Mouse (Mus musculus) forebrain, embryonic 12.5 days (tissue): Measurements from ENCODE around the gene Nrxn3. TPM values are rescaled to one million over a fixed set of nuclear protein-coding genes. Genes with fewer than 3 reads are reported as not detected.

Experiments
- ATAC-seq: fragments of 200-750 bp; cut with Nextera tagmentation; 2 replicates; pipeline ENCODE4 v1.8.0; 2017; ENCODE audit warnings: moderate TSS enrichment; ENCODE audit not compliant: low FRiP score
- H3K27ac ChIP-seq: fragments of 300-500 bp; sonication (generic); 2 replicates; pipeline ENCODE4 v1.5.1; 2016; ENCODE audit warnings: mild to moderate bottlenecking
- H3K27me3 ChIP-seq: fragments of 300-500 bp; sonication (generic); 2 replicates; pipeline ENCODE4 v1.6.1; 2016; ENCODE audit warnings: mild to moderate bottlenecking
- H3K36me3 ChIP-seq: fragments of 300-500 bp; sonication (generic); replicated peaks from 2 replicates; pipeline ENCODE4 v1.6.1; 2016; ENCODE audit warnings: mild to moderate bottlenecking
- H3K4me1 ChIP-seq: fragments of 300-500 bp; sonication (generic); 2 replicates; pipeline ENCODE4 v1.6.1; 2016
- H3K4me2 ChIP-seq: fragments of 300-500 bp; sonication (generic); 2 replicates; pipeline ENCODE4 v1.6.1; 2016; ENCODE audit warnings: mild to moderate bottlenecking, moderate library complexity
- H3K4me3 ChIP-seq: fragments of 300-500 bp; sonication (generic); replicated peaks from 2 replicates; pipeline ENCODE4 v1.5.1; 2016; ENCODE audit warnings: mild to moderate bottlenecking
- H3K9ac ChIP-seq: fragments of 300-500 bp; sonication (generic); 2 replicates; pipeline ENCODE4 v1.6.1; 2016; ENCODE audit warnings: mild to moderate bottlenecking
- H3K9me3 ChIP-seq: fragments of 300-500 bp; sonication (generic); 2 replicates; pipeline ENCODE4 v1.6.1; 2016
- WGBS: fragments of 180-500 bp; shearing (Covaris S2); methylation state at CpG from one replicate; pipeline ENCODE4 v1.1.7; 2016; 5-methylcytosine and 5-hydroxymethylcytosine counted together
- polyA plus RNA-seq: library from polyadenylated mRNA; unstranded; fragments of >200 nt; fragmentation: Nextera tagmentation; extraction: Ambion mirVana; gene quantifications from 2 replicates; pipeline ENCODE4 v1.2.1, GENCODE M21; 2016

The Nrxn3 gene
- polyA plus RNA-seq, 1 experiment from 2014 or later = 62.2 TPM

GRCm38 (mm10) chr12:89174306-89175159 lies 451.9 kb downstream of the Nrxn3 start:
- H3K27ac ChIP-seq = no peak overlapping the region
- H3K4me3 ChIP-seq = no peak overlapping the region
- no peak overlapping the region for H3K4me2 ChIP-seq
- no peak for ATAC-seq
- H3K9ac ChIP-seq = no peak overlapping the region
- H3K4me1 ChIP-seq = peaks cover 10% of the 10 kb centered on the region
- no peaks in the 10 kb centered on the region for H3K9me3 ChIP-seq
- no peaks in the 10 kb centered on the region for H3K27me3 ChIP-seq
- WGBS = 31% methylated on average over 12 of the region's 12 CpGs
- no peaks in the 10 kb centered on the region for H3K36me3 ChIP-seq

GRCm38 (mm10) chr12:89179970-89180666 lies 457.4 kb downstream of the Nrxn3 start:
- WGBS = 67% methylated on average over 13 of the region's 13 CpGs
- ATAC-seq = no peak
- H3K27me3 ChIP-seq = no peaks in the 10 kb centered on the region
- H3K4me2 ChIP-seq = no peak overlapping the region
- no peak overlapping the region for H3K4me3 ChIP-seq
- no peak overlapping the region for H3K9ac ChIP-seq
- H3K36me3 ChIP-seq = no peaks in the 10 kb centered on the region
- H3K27ac ChIP-seq = peak overlapping the region; percentile 56; the same call in 1 of the 2 replicates
- no peaks in the 10 kb centered on the region for H3K9me3 ChIP-seq
- peaks cover 18% of the 10 kb centered on the region for H3K4me1 ChIP-seq

GRCm38 (mm10) chr12:89181157-89181561 lies 458.5 kb downstream of the Nrxn3 start:
- no peak overlapping the region for H3K4me3 ChIP-seq
- no peak overlapping the region for H3K4me2 ChIP-seq
- WGBS = 7% methylated on average over 2 of the region's 2 CpGs
- peak; percentile 79 for ATAC-seq
- H3K4me1 ChIP-seq = peaks cover 18% of the 10 kb centered on the region
- H3K9me3 ChIP-seq = no peaks in the 10 kb centered on the region
- no peak overlapping the region for H3K9ac ChIP-seq
- H3K27ac ChIP-seq = peak overlapping the region; percentile 56
- no peaks in the 10 kb centered on the region for H3K36me3 ChIP-seq
- H3K27me3 ChIP-seq = no peaks in the 10 kb centered on the region

GRCm38 (mm10) chr12:89198764-89199525 lies 476.3 kb downstream of the Nrxn3 start:
- H3K4me1 ChIP-seq = no peaks in the 10 kb centered on the region
- 85% methylated on average over 10 of the region's 10 CpGs for WGBS
- no peak overlapping the region for H3K27ac ChIP-seq
- H3K9me3 ChIP-seq = no peaks in the 10 kb centered on the region
- no peak overlapping the region for H3K4me3 ChIP-seq
- no peak overlapping the region for H3K9ac ChIP-seq
- H3K27me3 ChIP-seq = no peaks in the 10 kb centered on the region
- ATAC-seq = no peak
- no peaks in the 10 kb centered on the region for H3K36me3 ChIP-seq
- no peak overlapping the region for H3K4me2 ChIP-seq

DNA sequence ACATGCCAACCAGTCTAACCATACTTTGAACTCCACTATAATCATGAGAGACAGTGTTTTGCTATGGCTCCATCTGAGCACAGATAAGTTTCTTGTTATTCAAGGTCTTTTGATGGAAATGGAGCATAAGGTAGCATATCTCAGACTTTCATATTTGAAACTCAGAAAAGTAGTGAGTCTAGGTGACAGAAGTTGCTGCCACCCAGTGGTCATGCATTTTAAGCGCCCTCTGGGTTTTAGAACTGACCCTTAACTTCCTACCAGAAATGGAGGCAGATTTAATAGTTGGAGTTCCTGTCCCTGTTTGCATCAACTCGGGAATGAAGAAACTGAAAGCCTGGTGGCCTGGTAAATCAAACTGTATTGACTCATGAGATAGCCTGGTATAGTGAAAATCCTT lies 488.9 kb downstream of the Nrxn3 start:
- Histone ChIP-seq H3K27me3 (no peaks in the 10 kb centered on the region), H3K9me3 (no peaks in the 10 kb centered on the region), H3K4me1 (0 out of 2 replicates have a peak, but pooled peaks cover 3% of the 10 kb centered on the region), H3K4me3 (no peak overlapping the region), H3K27ac (no peak overlapping the region), H3K4me2 (no peak overlapping the region), H3K9ac (no peak overlapping the region), H3K36me3 (no peaks in the 10 kb centered on the region)
- no peak for ATAC-seq
- WGBS = 49% methylated on average over 2 of the region's 2 CpGs

DNA sequence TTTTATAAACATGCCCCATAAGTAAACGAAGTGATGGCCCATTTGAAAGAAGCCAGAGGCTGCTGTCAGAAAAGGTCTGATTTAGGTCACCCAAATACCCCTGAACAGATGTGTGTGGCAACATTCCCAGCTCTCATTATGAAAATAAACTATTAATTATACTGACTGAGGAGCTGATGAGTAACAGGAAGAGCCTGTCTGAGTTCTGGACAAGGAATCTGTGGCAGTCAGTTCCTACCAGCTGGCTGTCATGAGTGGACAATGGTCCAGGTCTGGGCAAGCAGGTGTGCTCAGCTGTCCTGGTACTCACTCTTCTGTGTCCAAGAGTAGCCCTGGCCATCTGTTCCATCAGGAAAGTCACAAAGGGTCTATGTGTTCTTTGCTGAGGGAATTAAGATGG lies 517.1 kb downstream of the Nrxn3 start:
- H3K4me1 ChIP-seq = no peaks in the 10 kb centered on the region
- ATAC-seq = no peak
- WGBS = 62% methylated on average over 1 of the region's 1 CpGs
- no peaks in the 10 kb centered on the region for H3K27me3 ChIP-seq
- no peak overlapping the region for H3K4me2 ChIP-seq
- no peaks in the 10 kb centered on the region for H3K9me3 ChIP-seq
- H3K27ac ChIP-seq = no peak overlapping the region
- no peak overlapping the region for H3K9ac ChIP-seq
- no peak overlapping the region for H3K4me3 ChIP-seq
- H3K36me3 ChIP-seq = no peaks in the 10 kb centered on the region

DNA sequence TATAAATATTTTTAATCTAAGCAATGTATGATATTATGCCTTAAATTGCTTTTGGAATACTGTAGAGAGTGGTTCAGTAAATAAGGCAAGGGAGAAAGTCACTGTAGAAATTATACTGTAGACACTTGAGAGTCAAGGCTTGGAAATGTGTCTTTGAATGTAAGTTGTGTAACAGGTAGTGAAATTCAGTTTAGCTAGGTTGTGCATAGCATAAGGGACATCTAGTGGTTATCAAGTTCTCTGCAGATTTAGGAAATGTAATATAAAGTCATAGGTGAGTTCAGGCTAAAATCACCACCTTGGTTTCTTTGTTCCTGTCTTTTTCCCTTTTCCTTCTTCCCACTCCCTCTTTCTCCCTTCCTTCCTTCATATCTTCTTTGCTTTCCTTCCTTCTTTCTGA lies 518.9 kb downstream of the Nrxn3 start:
- Histone ChIP-seq H3K36me3 (no peaks in the 10 kb centered on the region), H3K4me2 (no peak overlapping the region), H3K9ac (no peak overlapping the region), H3K4me3 (no peak overlapping the region), H3K27me3 (no peaks in the 10 kb centered on the region), H3K27ac (no peak overlapping the region), H3K9me3 (no peaks in the 10 kb centered on the region), H3K4me1 (no peaks in the 10 kb centered on the region)
- ATAC-seq = no peak

DNA sequence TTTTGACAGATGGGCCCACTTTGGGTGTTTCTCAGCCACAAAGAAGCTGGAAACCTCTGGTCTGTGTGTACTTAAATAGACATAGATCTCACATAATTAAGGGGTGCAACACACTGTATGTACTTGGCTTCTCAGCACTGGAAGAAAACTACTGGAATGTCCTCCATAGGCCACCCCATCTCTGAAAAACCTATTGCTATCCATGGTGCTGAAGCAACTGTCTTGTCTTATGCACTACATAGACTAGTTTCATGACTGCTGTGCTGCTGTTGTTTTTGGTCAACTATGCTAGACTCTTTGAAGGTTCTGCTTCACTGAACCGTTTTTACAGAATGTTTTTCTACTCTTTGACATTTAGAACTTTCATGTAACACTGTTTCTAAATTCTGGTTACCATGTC lies 519.8 kb downstream of the Nrxn3 start:
- no peak for ATAC-seq
- H3K4me3 ChIP-seq = no peak overlapping the region
- H3K4me2 ChIP-seq = no peak overlapping the region
- H3K27me3 ChIP-seq = no peaks in the 10 kb centered on the region
- H3K9me3 ChIP-seq = no peaks in the 10 kb centered on the region
- no peak overlapping the region for H3K27ac ChIP-seq
- no peaks in the 10 kb centered on the region for H3K4me1 ChIP-seq
- no peaks in the 10 kb centered on the region for H3K36me3 ChIP-seq
- no peak overlapping the region for H3K9ac ChIP-seq
- WGBS = 41% methylated on average over 1 of the region's 1 CpGs

- H3K4me2 ChIP-seq = no peak overlapping the region
- H3K27ac ChIP-seq = no peak overlapping the region
- no peaks in the 10 kb centered on the region for H3K27me3 ChIP-seq
- no peak overlapping the region for H3K4me3 ChIP-seq
- no peak overlapping the region for H3K9ac ChIP-seq
- peaks cover 9% of the 10 kb centered on the region for H3K4me1 ChIP-seq
- no peak for ATAC-seq
- no peaks in the 10 kb centered on the region for H3K9me3 ChIP-seq
- 50% methylated on average over 4 of the region's 4 CpGs for WGBS
- 0 out of 2 replicates have a peak, but pooled peaks cover 5% of the 10 kb centered on the region for H3K36me3 ChIP-seq
Measured at GRCm38 (mm10) chr12:89255275-89255892, 532.7 kb downstream of the Nrxn3 start.

DNA sequence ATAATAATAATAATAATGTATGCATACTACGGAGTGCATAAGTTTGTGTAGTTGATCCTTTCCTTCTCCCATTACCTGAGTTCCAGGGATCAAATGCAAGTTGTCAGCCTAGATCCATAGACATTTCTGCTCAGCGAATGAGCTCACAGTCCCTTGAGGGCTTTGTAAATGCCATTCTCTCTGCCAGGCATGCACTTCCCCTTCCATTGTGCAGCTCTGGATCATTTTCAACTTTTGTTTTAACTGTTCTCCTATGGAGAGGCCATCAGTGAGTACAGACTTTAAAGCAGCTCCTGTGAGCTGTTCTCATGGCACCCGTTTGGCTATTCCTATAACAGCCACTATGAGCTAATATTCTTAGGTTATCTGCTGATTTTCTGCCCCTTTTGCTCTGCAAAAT lies 536.2 kb downstream of the Nrxn3 start:
- H3K27me3 ChIP-seq = no peaks in the 10 kb centered on the region
- no peaks in the 10 kb centered on the region for H3K9me3 ChIP-seq
- H3K27ac ChIP-seq = no peak overlapping the region
- 0 out of 2 replicates have a peak, but pooled peaks have one; percentile 27 for ATAC-seq
- peaks cover 9% of the 10 kb centered on the region for H3K4me1 ChIP-seq
- H3K4me2 ChIP-seq = no peak overlapping the region
- no peak overlapping the region for H3K4me3 ChIP-seq
- H3K36me3 ChIP-seq = 0 out of 2 replicates have a peak, but pooled peaks cover 5% of the 10 kb centered on the region
- no peak overlapping the region for H3K9ac ChIP-seq
- 72% methylated on average over 3 of the region's 3 CpGs for WGBS

- no peak for ATAC-seq
- Histone ChIP-seq H3K4me1 (peaks cover 9% of the 10 kb centered on the region), H3K27ac (no peak overlapping the region), H3K4me2 (no peak overlapping the region), H3K27me3 (no peaks in the 10 kb centered on the region), H3K36me3 (0 out of 2 replicates have a peak, but pooled peaks cover 5% of the 10 kb centered on the region), H3K9ac (no peak overlapping the region), H3K9me3 (no peaks in the 10 kb centered on the region), H3K4me3 (no peak overlapping the region)
- WGBS = 94% methylated on average over 24 of the region's 24 CpGs
Measured at GRCm38 (mm10) chr12:89260076-89260475, 537.4 kb downstream of the Nrxn3 start.

- H3K36me3 ChIP-seq = 0 out of 2 replicates have a peak, but pooled peaks cover 5% of the 10 kb centered on the region
- no peak overlapping the region for H3K4me2 ChIP-seq
- ATAC-seq = no peak
- H3K4me3 ChIP-seq = no peak overlapping the region
- 73% methylated on average over 1 of the region's 1 CpGs for WGBS
- no peak overlapping the region for H3K27ac ChIP-seq
- H3K27me3 ChIP-seq = no peaks in the 10 kb centered on the region
- H3K9me3 ChIP-seq = no peaks in the 10 kb centered on the region
- no peak overlapping the region for H3K9ac ChIP-seq
- peaks cover 6% of the 10 kb centered on the region for H3K4me1 ChIP-seq
Measured at GRCm38 (mm10) chr12:89262261-89262660, 539.6 kb downstream of the Nrxn3 start.
